Mouse (Mus musculus): Measurements from ENCODE around the gene Zfp672. TPM values are rescaled to one million over a fixed set of nuclear protein-coding genes. Genes with fewer than 3 reads are reported as not detected.
"Not testable (repeated sequence)": the region's sequence is repeated elsewhere in the genome, so short reads cannot be mapped to it uniquely, and the experiment has no call there.

The Zfp672 gene
- 26.1 and 28.9 TPM in 2 replicates for polyA plus RNA-seq (2014; fragmentation: Nextera tagmentation; extraction: Ambion mirVana)

DNA sequence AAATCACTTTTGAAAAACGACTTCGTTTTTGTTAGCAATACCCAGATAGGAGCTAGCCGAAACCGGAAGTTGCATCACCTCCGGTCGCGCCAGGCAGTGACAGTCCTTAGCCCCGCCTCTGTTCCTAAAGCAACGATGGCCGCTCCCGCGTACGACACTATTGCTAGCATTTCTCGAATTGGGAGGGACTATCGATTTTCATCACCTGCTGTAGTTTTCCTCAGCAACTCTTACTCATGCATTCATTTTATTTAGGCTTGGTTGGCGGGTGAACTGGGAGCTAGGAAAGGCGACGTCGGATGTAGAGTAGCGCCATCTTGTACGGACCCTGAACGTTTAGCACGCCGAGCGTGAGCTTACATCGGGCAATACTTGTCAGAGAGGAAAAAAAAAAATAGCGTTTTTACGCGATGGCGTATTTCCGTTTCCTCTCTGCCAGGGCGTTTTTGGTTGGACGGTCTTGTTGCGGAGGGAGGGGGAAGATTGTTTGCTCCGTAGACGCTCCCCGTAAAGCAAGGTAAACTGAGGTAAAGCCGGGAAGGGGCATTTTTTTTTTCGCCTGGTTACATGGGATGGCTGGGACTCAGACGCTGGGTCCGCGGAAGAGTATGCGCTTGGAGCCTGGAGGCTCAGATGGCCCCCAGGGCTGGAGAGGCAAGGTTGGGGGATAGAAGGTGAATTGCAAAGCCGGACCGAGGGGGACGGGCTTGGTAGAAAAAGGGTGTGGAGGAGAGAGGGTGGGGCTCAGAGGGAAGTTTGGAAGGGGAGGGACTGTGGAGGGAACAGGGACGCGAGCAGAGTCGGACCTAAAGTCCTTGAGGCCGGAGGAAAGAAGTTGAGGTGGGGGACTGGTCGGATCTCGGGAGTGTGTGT lies at the start of gene Zfp672, which contains the start of gene Sh3bp5l:
Gene Zfp672 (minus strand): TSS at position 64 of the 873 bp plus-strand sequence.
Gene Sh3bp5l (plus strand): TSS at position 449 of the 873 bp plus-strand sequence.
- under 1% methylated on average over 52 of the region's 52 CpGs for WGBS
- no peaks in the 10 kb centered on the region for H3K9me3 ChIP-seq (ENCODE audit: control insufficient read depth, low read length)
- peak within 1 kb of the TSS; percentile 31; the same call in 1 of the 2 replicates for H3K27ac ChIP-seq (ENCODE audit: low read depth, low read length)
- DNase-seq (ENCODE audit: low spot score): peak; percentile 91
- peak within 1 kb of the TSS; percentile 83 for H3K4me2 ChIP-seq (replicated peaks; ENCODE audit: low read depth, low read length)
- peaks cover 11% of the 10 kb centered on the region for H3K4me1 ChIP-seq (replicated peaks; ENCODE audit: control insufficient read depth, insufficient read depth, low read length)
- H3K36me3 ChIP-seq (ENCODE audit: control insufficient read depth, insufficient read depth, low read length): 0 out of 2 replicates have a peak, but pooled peaks cover 7% of the 10 kb centered on the region
- H3K9ac ChIP-seq (ENCODE audit: low read depth, low read length): peak within 1 kb of the TSS; percentile 86
- H3K27me3 ChIP-seq (ENCODE audit: control insufficient read depth, insufficient read depth, low read length): no peaks in the 10 kb centered on the region
- peak within 1 kb of the TSS; percentile 77 for H3K4me3 ChIP-seq (ENCODE audit: low read depth, low read length)
- ATAC-seq (ENCODE audit: low FRiP score): peak; percentile 94

DNA sequence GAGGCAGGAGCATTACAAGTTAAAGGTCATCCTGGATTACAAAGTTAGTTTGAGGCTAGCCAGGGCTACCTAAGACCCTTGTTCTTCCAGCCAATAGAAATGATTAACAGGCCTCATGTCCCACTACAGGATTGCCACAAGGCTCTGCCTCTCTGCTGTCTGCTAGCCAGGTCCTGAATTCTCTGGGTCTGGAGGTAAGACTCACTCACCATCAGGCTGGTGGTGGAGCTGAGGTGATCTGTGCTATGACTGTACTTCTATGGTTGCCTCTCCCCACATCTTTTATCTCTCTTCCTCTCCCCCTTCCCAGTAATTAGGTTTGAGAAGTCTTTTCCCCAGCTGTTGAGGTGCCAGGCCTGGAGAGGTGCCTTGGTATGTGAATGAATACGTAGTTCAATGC lies 49.4 kb upstream of the Zfp672 start:
- WGBS: 85% methylated on average over 1 of the region's 1 CpGs

GRCm38 (mm10) chr11:58378763-58379278 lies 48.7 kb upstream of the Zfp672 start, which contains the start of gene Lypd8:
TSS of gene Lypd8 (plus strand) at chr11:58379043.
- WGBS: 96% methylated on average over 3 of the region's 3 CpGs
- H3K27me3 ChIP-seq (ENCODE audit: control insufficient read depth, insufficient read depth, low read length): no peaks in the 10 kb centered on the region
- H3K27ac ChIP-seq (ENCODE audit: low read depth, low read length): no peak within 1 kb of the TSS
- no peak within 1 kb of the TSS for H3K9ac ChIP-seq (ENCODE audit: low read depth, low read length)
- DNase-seq (ENCODE audit: low spot score) (no peak), ATAC-seq (ENCODE audit: low FRiP score) (no peak)
- H3K4me1 ChIP-seq (replicated peaks; ENCODE audit: control insufficient read depth, insufficient read depth, low read length): no peaks in the 10 kb centered on the region
- no peak within 1 kb of the TSS for H3K4me2 ChIP-seq (replicated peaks; ENCODE audit: low read depth, low read length)
- no peak within 1 kb of the TSS for H3K4me3 ChIP-seq (ENCODE audit: low read depth, low read length)
- no peaks in the 10 kb centered on the region for H3K9me3 ChIP-seq (ENCODE audit: control insufficient read depth, low read length)
- H3K36me3 ChIP-seq (ENCODE audit: control insufficient read depth, insufficient read depth, low read length): no peaks in the 10 kb centered on the region

More for the DNA sequence above, 49.4 kb upstream of the Zfp672 start:
- H3K27me3 ChIP-seq (ENCODE audit: control insufficient read depth, insufficient read depth, low read length): no peaks in the 10 kb centered on the region
- no peak overlapping the region for H3K4me3 ChIP-seq (ENCODE audit: low read depth, low read length)
- H3K4me1 ChIP-seq (replicated peaks; ENCODE audit: control insufficient read depth, insufficient read depth, low read length): no peaks in the 10 kb centered on the region
- no peak for DNase-seq (ENCODE audit: low spot score)
- no peaks in the 10 kb centered on the region for H3K36me3 ChIP-seq (ENCODE audit: control insufficient read depth, insufficient read depth, low read length)
- no peaks in the 10 kb centered on the region for H3K9me3 ChIP-seq (ENCODE audit: control insufficient read depth, low read length)
- no peak for ATAC-seq (ENCODE audit: low FRiP score)
- no peak overlapping the region for H3K4me2 ChIP-seq (replicated peaks; ENCODE audit: low read depth, low read length)
- no peak overlapping the region for H3K9ac ChIP-seq (ENCODE audit: low read depth, low read length)
- H3K27ac ChIP-seq (ENCODE audit: low read depth, low read length): no peak overlapping the region

DNA sequence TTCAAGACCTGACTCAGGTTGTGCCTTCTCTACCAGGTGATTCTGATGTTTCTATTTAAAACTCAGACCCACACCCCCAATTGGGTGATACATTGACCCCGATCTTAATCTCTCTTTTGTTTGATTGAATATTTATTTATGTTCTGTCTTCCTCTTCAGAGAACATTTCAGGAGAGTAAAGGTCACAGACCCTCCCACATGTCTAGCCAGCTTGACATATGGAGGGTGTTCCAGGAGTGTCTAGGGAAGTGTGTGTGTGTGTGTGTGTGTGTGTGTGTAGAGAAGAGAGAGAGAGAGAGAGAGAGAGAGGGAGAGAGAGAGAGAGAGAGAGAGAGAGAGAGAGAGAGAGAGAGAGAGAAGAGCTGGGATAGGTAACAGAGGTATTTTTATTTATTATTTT lies 47.5 kb upstream of the Zfp672 start:
- ATAC-seq (ENCODE audit: low FRiP score): no peak
- H3K9me3 ChIP-seq (ENCODE audit: control insufficient read depth, low read length): no peaks in the 10 kb centered on the region

GRCm38 (mm10) chr11:58377273-58377672 lies 47.1 kb upstream of the Zfp672 start:
- Histone ChIP-seq H3K4me1 (replicated peaks; ENCODE audit: control insufficient read depth, insufficient read depth, low read length) (no peaks in the 10 kb centered on the region), H3K9me3 (ENCODE audit: control insufficient read depth, low read length) (no peaks in the 10 kb centered on the region), H3K4me2 (replicated peaks; ENCODE audit: low read depth, low read length) (no peak overlapping the region), H3K27me3 (ENCODE audit: control insufficient read depth, insufficient read depth, low read length) (no peaks in the 10 kb centered on the region), H3K36me3 (ENCODE audit: control insufficient read depth, insufficient read depth, low read length) (no peaks in the 10 kb centered on the region), H3K4me3 (ENCODE audit: low read depth, low read length) (no peak overlapping the region), H3K27ac (ENCODE audit: low read depth, low read length) (no peak overlapping the region), H3K9ac (ENCODE audit: low read depth, low read length) (no peak overlapping the region)
- ATAC-seq (ENCODE audit: low FRiP score) (no peak), DNase-seq (ENCODE audit: low spot score) (no peak)
- 84% methylated on average over 2 of the region's 2 CpGs for WGBS

More for the DNA sequence above, 47.5 kb upstream of the Zfp672 start:
- no peaks in the 10 kb centered on the region for H3K36me3 ChIP-seq (ENCODE audit: control insufficient read depth, insufficient read depth, low read length)
- no peak overlapping the region for H3K9ac ChIP-seq (ENCODE audit: low read depth, low read length)
- 76% methylated on average over 1 of the region's 1 CpGs for WGBS
- DNase-seq (ENCODE audit: low spot score): no peak
- H3K27me3 ChIP-seq (ENCODE audit: control insufficient read depth, insufficient read depth, low read length): no peaks in the 10 kb centered on the region
- no peak overlapping the region for H3K4me2 ChIP-seq (replicated peaks; ENCODE audit: low read depth, low read length)
- H3K4me3 ChIP-seq (ENCODE audit: low read depth, low read length): no peak overlapping the region
- no peak overlapping the region for H3K27ac ChIP-seq (ENCODE audit: low read depth, low read length)
- H3K4me1 ChIP-seq (replicated peaks; ENCODE audit: control insufficient read depth, insufficient read depth, low read length): no peaks in the 10 kb centered on the region

DNA sequence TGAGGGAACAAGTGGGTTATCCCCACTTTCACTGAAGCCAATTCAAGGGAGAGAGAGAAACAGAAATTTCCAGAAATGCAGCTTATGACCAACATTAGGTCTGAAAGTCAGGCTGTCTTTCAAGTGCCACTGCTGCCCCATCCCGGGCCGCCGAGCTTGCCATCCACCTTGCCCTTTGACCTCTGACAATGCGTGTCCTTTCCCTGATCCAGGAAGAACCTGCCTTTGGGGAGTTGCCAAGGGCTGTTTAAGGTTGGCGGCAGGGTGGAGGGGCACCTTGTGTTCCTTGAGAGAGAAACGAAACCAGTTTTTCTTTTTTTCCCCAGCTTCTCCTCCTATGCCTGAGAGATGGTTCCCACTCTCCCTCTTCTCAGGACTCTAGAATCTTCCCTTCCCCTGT lies 36.1 kb upstream of the Zfp672 start:
- H3K4me2 ChIP-seq (replicated peaks; ENCODE audit: low read depth, low read length); H3K27me3 ChIP-seq (ENCODE audit: control insufficient read depth, insufficient read depth, low read length): not testable (repeated sequence)

GRCm38 (mm10) chr11:58364454-58364853 lies 34.3 kb upstream of the Zfp672 start:
- ATAC-seq (ENCODE audit: low FRiP score) (no peak), DNase-seq (ENCODE audit: low spot score) (no peak)
- H3K4me2 ChIP-seq (replicated peaks; ENCODE audit: low read depth, low read length): no peak overlapping the region
- WGBS: 74% methylated on average over 3 of the region's 3 CpGs
- H3K27me3 ChIP-seq (ENCODE audit: control insufficient read depth, insufficient read depth, low read length): no peaks in the 10 kb centered on the region
- H3K9ac ChIP-seq (ENCODE audit: low read depth, low read length): no peak overlapping the region
- no peaks in the 10 kb centered on the region for H3K36me3 ChIP-seq (ENCODE audit: control insufficient read depth, insufficient read depth, low read length)
- H3K4me3 ChIP-seq (ENCODE audit: low read depth, low read length): no peak overlapping the region
- no peaks in the 10 kb centered on the region for H3K9me3 ChIP-seq (ENCODE audit: control insufficient read depth, low read length)
- no peaks in the 10 kb centered on the region for H3K4me1 ChIP-seq (replicated peaks; ENCODE audit: control insufficient read depth, insufficient read depth, low read length)
- H3K27ac ChIP-seq (ENCODE audit: low read depth, low read length): no peak overlapping the region

More for the DNA sequence above, 36.1 kb upstream of the Zfp672 start:
- WGBS: no CpG with 5 or more reads among the region's 6 CpGs
- H3K4me3 ChIP-seq (ENCODE audit: low read depth, low read length); H3K36me3 ChIP-seq (ENCODE audit: control insufficient read depth, insufficient read depth, low read length); DNase-seq (ENCODE audit: low spot score); H3K9me3 ChIP-seq (ENCODE audit: control insufficient read depth, low read length); H3K4me1 ChIP-seq (replicated peaks; ENCODE audit: control insufficient read depth, insufficient read depth, low read length); ATAC-seq (ENCODE audit: low FRiP score); H3K9ac ChIP-seq (ENCODE audit: low read depth, low read length); H3K27ac ChIP-seq (ENCODE audit: low read depth, low read length): not testable (repeated sequence)

DNA sequence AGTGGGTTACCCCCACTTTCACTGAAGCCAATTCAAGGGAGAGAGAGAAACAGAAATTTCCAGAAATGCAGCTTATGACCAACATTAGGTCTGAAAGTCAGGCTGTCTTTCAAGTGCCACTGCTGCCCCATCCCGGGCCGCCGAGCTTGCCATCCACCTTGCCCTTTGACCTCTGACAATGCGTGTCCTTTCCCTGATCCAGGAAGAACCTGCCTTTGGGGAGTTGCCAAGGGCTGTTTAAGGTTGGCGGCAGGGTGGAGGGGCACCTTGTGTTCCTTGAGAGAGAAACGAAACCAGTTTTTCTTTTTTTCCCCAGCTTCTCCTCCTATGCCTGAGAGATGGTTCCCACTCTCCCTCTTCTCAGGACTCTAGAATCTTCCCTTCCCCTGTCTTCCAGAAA lies 32.4 kb upstream of the Zfp672 start:
- DNase-seq (ENCODE audit: low spot score): not testable (repeated sequence)

More for the DNA sequence above, 32.4 kb upstream of the Zfp672 start:
- H3K36me3 ChIP-seq (ENCODE audit: control insufficient read depth, insufficient read depth, low read length); H3K27ac ChIP-seq (ENCODE audit: low read depth, low read length); H3K4me3 ChIP-seq (ENCODE audit: low read depth, low read length); H3K27me3 ChIP-seq (ENCODE audit: control insufficient read depth, insufficient read depth, low read length); H3K4me1 ChIP-seq (replicated peaks; ENCODE audit: control insufficient read depth, insufficient read depth, low read length); H3K4me2 ChIP-seq (replicated peaks; ENCODE audit: low read depth, low read length); H3K9me3 ChIP-seq (ENCODE audit: control insufficient read depth, low read length); H3K9ac ChIP-seq (ENCODE audit: low read depth, low read length); ATAC-seq (ENCODE audit: low FRiP score): not testable (repeated sequence)
- WGBS: no CpG with 5 or more reads among the region's 6 CpGs
